Mouse (Mus musculus): ENCODE data around the gene Dido1. TPM values are rescaled to one million over a fixed set of nuclear protein-coding genes. Genes with fewer than 3 reads are reported as not detected.

Dido1 gene
- 10 to 100 TPM; 49.7 to 73.1 TPM for polyA plus RNA-seq (2017; shearing (Covaris generic))

GRCm38 (mm10) chr2:180709923-180710272, at the start of gene Dido1, which contains the start of gene Gid8:
Gene Dido1, minus strand, starts transcription at chr2:180709999.
Gene Gid8, plus strand, starts transcription at chr2:180710117.
- ATAC-seq, result peak; percentile 97

GRCm38 (mm10) chr2:180758513-180759263, 48.9 kb upstream of the Dido1 start:
- ATAC-seq, result no peak

- no peak for ATAC-seq
Observed at GRCm38 (mm10) chr2:180756786-180757185, 47.0 kb upstream of the Dido1 start.

- ATAC-seq, result no peak
Observed at GRCm38 (mm10) chr2:180755896-180756295, 46.1 kb upstream of the Dido1 start.

- ATAC-seq, result no peak
Observed at GRCm38 (mm10) chr2:180754976-180755688, 45.3 kb upstream of the Dido1 start.

GRCm38 (mm10) chr2:180748904-180749303, 39.1 kb upstream of the Dido1 start:
- no peak for ATAC-seq

GRCm38 (mm10) chr2:180746569-180747192, 36.9 kb upstream of the Dido1 start:
- no peak for ATAC-seq

GRCm38 (mm10) chr2:180745248-180745927, 35.6 kb upstream of the Dido1 start:
- ATAC-seq, result peak; percentile 96

GRCm38 (mm10) chr2:180743321-180743720, 33.5 kb upstream of the Dido1 start:
- ATAC-seq, result no peak

GRCm38 (mm10) chr2:180742820-180743219, 33.0 kb upstream of the Dido1 start:
- ATAC-seq, result no peak

- ATAC-seq, result no peak
Observed at GRCm38 (mm10) chr2:180741421-180741820, 31.6 kb upstream of the Dido1 start.

GRCm38 (mm10) chr2:180740349-180740748, 30.6 kb upstream of the Dido1 start:
- ATAC-seq, result no peak

- no peak for ATAC-seq
Observed at GRCm38 (mm10) chr2:180737984-180738383, 28.2 kb upstream of the Dido1 start.

GRCm38 (mm10) chr2:180735232-180735631, 25.4 kb upstream of the Dido1 start:
- ATAC-seq, result no peak

- ATAC-seq, result peak; percentile 60
Observed at GRCm38 (mm10) chr2:180731984-180732383, 22.2 kb upstream of the Dido1 start.

GRCm38 (mm10) chr2:180731036-180731435, 21.2 kb upstream of the Dido1 start:
- ATAC-seq, result peak; percentile 53

GRCm38 (mm10) chr2:180727613-180728021, 17.8 kb upstream of the Dido1 start:
- ATAC-seq, result no peak

GRCm38 (mm10) chr2:180726658-180727442, 17.1 kb upstream of the Dido1 start:
- ATAC-seq, result peak; percentile 84

- ATAC-seq, result peak; percentile 18
Observed at GRCm38 (mm10) chr2:180725856-180726629, 16.2 kb upstream of the Dido1 start.

GRCm38 (mm10) chr2:180725414-180725778, 15.6 kb upstream of the Dido1 start:
- no peak for ATAC-seq
